In genomic region chr8:103467536-103468160, GRCm38 (mm10) we compare ENCODE assay signal across 15 mouse cellular contexts.
DNase-seq lines count a peak whose midpoint lies in the region; ATAC-seq lines count a peak whose summit lies in the region.
"Had no signal": no experiment of that assay in that cellular context is flagged by ENCODE, and none has a peak within 500 bp of the region (broad histone marks: within the 10 kb centered on the region; RNA-seq: fewer than 3 reads in every experiment).

No protein-coding gene starts in this region.

- WGBS in midbrain, embryonic 11.5 days = 46% methylated on average over 6 of the region's 6 CpGs

- peak; percentile 28; the same call in 1 of the 2 replicates for ATAC-seq in midbrain, embryonic 11.5 days (ENCODE audit: low FRiP score)
- ATAC-seq: forebrain, embryonic 15.5 days; intestine, postnatal 0 days had no signal

- no peak overlapping the region for H3K4me3 ChIP-seq in midbrain, embryonic 11.5 days (ENCODE audit: low read depth, low read length)
- H3K4me3 ChIP-seq: forebrain, embryonic 15.5 days; hindbrain, embryonic 13.5 days had no signal

- H3K9ac ChIP-seq in midbrain, embryonic 11.5 days (ENCODE audit: low read length) = no peak overlapping the region
- H3K9ac ChIP-seq: forebrain, embryonic 15.5 days; hindbrain, embryonic 13.5 days had no signal

- H3K36me3 ChIP-seq in midbrain, embryonic 11.5 days (ENCODE audit: control insufficient read depth, insufficient read depth, low read length) = no peaks in the 10 kb centered on the region
- H3K36me3 ChIP-seq: forebrain, embryonic 15.5 days; hindbrain, embryonic 13.5 days had no signal

- no peaks in the 10 kb centered on the region for H3K9me3 ChIP-seq in midbrain, embryonic 11.5 days (ENCODE audit: control insufficient read depth, low read length)
- H3K9me3 ChIP-seq: forebrain, embryonic 15.5 days; hindbrain, embryonic 13.5 days had no signal

- peaks cover 13% of the 10 kb centered on the region for H3K4me1 ChIP-seq in midbrain, embryonic 11.5 days (ENCODE audit: control insufficient read depth, insufficient read depth, low read length)

- H3K27me3 ChIP-seq in midbrain, embryonic 11.5 days (ENCODE audit: control insufficient read depth, insufficient read depth, low read length) = no peaks in the 10 kb centered on the region; the same call in 1 of the 2 replicates
- H3K27me3 ChIP-seq: forebrain, embryonic 15.5 days; hindbrain, embryonic 13.5 days had no signal

- intact Hi-C loops in left cerebral cortex, postnatal 4 days (cut with DNase I) = no loop called here
- intact Hi-C loops in left cerebral cortex, postnatal 10 days (cut with DNase I) = no loop called here

- H3K27ac ChIP-seq in midbrain, embryonic 11.5 days (ENCODE audit: low read depth, low read length) = no peak overlapping the region
- H3K27ac ChIP-seq: forebrain, embryonic 15.5 days; hindbrain, embryonic 13.5 days had no signal

- H3K4me2 ChIP-seq in midbrain, embryonic 11.5 days = no peak overlapping the region
- H3K4me2 ChIP-seq: forebrain, embryonic 15.5 days; hindbrain, embryonic 13.5 days; liver, embryonic 11.5 days had no signal

- peak; percentile 31 for DNase-seq in adrenal gland, postnatal 10 days
- no peak for DNase-seq in adrenal gland, postnatal 25 days
- peak; percentile 21 for DNase-seq in left cerebral cortex, postnatal 4 days
- no peak for DNase-seq in left cerebral cortex, postnatal 10 days (ENCODE audit: extremely low spot score in 1 of 2, low spot score in 2 of 2)
- peak; percentile 93 for DNase-seq in adipocyte (ENCODE audit: low spot score)
- DNase-seq in midbrain, embryonic 11.5 days (ENCODE audit: low spot score, missing footprints) = no peak
- DNase-seq in MN1 (ENCODE audit: low spot score) = no peak
- no peak for DNase-seq in right cerebral cortex, postnatal 36 days (ENCODE audit: low spot score in 2 of 2)
- DNase-seq: embryo, embryonic 11 days; heart, adult 18-20 months; thymus, postnatal 4 days had no signal

Comparison
In these comparisons a context has a peak if more than half of its experiments do, and no peak if none do; other contexts are left out.
1. DNase-seq: peak in adrenal gland, postnatal 10 days (single experiment), left cerebral cortex, postnatal 4 days (single experiment) and adipocyte (single experiment); none in adrenal gland, postnatal 25 days (single experiment), left cerebral cortex, postnatal 10 days (0 of 2), midbrain, embryonic 11.5 days (single experiment), MN1 (single experiment) and right cerebral cortex, postnatal 36 days (0 of 2).